Mouse (Mus musculus) megakaryocyte, embryonic 14.5 days (primary cell): ENCODE data around the gene Dmkn.

Experiments
- FLI1 ChIP-seq: IDR thresholded peaks from 2 replicates; pipeline ENCODE4 v1.6.1; 2012; ENCODE audit warnings: low read length, inconsistent platforms, mixed read lengths
- GATA1 ChIP-seq: IDR thresholded peaks from 3 replicates; pipeline ENCODE4 v1.6.1; 2012; ENCODE audit warnings: mixed read lengths, low read length, inconsistent platforms, borderline replicate concordance

GRCm38 (mm10) chr7:30717006-30717715 is 46.4 kb upstream of the Dmkn start:
- no peak for TF ChIP-seq GATA1
- TF ChIP-seq FLI1, result no peak
